Mouse (Mus musculus) ES-Bruce4 (cell line): Measurements from ENCODE around the gene Slc9a3r1.

Experiments used
- CTCF ChIP-seq: IDR thresholded peaks from one replicate; pipeline ENCODE4 v1.8.1; 2011; ENCODE audit warnings: low read depth, low read length
- EP300 ChIP-seq: IDR thresholded peaks from 2 replicates; pipeline ENCODE4 v1.6.1; 2011; ENCODE audit warnings: low read depth, low read length; ENCODE audit not compliant: insufficient read depth
- POLR2A ChIP-seq: IDR thresholded peaks from one replicate; pipeline ENCODE4 v1.8.1; 2011; ENCODE audit warnings: low read length; ENCODE audit not compliant: insufficient read depth

DNA sequence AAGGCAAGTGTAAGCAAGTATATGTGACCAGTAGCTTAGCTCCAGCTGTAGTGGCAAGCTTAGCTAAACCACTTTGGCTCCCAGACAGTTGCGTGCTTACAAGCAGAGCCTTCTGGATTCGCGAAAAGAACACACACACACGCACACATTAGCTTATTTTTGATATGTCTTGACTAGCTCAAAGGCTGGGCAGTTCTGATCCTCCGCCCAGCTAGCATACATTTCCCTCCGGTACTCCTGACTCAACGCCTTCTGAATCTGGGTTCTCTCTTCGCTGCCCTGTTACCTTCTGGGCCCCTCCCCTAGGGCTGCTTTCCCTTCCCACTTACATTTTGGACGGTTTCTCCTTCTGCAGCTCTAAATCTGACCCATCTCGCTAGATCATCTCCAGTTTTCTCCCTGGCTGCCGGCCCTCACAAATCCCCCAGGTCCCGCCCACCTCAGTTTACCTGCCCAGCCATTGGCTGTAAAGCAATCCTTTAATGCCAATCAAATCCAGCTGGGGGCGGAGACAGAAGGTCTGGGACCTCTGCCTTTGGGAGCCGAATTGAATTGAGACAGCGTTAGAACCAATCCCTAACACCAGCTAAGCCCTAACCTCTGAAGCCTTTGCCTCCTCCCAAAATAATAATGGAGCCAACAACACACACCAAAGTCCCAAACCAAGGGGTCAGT lies 11.2 kb upstream of the Slc9a3r1 start:
- TF ChIP-seq POLR2A (no peak), CTCF (no peak), EP300 (no peak)
